ENCODE assay signal across 32 mouse cellular contexts in genomic region chr12:8546801-8547200, GRCm38 (mm10). TPM values are rescaled to one million over a fixed set of nuclear protein-coding genes. Genes with fewer than 3 reads are reported as not detected.
"Had no signal": no experiment of that assay in that cellular context is flagged by ENCODE, and none has a peak within 500 bp of the region (broad histone marks: within the 10 kb centered on the region; RNA-seq: fewer than 3 reads in every experiment).

No protein-coding gene starts in this region.

- H3K9me3 ChIP-seq: heart, embryonic 12.5 days; hindbrain, embryonic 10.5 days; hindbrain, embryonic 12.5 days; intestine, embryonic 15.5 days; kidney, embryonic 15.5 days; limb, embryonic 13.5 days; limb, embryonic 15.5 days; liver, embryonic 12.5 days had no signal

- H3K36me3 ChIP-seq: heart, embryonic 12.5 days; hindbrain, embryonic 10.5 days; hindbrain, embryonic 12.5 days; intestine, embryonic 15.5 days; kidney, embryonic 15.5 days; limb, embryonic 13.5 days; limb, embryonic 15.5 days; liver, embryonic 12.5 days had no signal

- H3K27ac ChIP-seq: gastrocnemius, adult 2 months; heart, adult 2 months; hindbrain, embryonic 10.5 days; hindbrain, embryonic 12.5 days; hindbrain, embryonic 14.5 days; intestine, embryonic 15.5 days; kidney, embryonic 15.5 days; kidney, postnatal 0 days; left cerebral cortex, adult 2 months; limb, embryonic 13.5 days; limb, embryonic 15.5 days; liver, embryonic 12.5 days; liver, embryonic 14.5 days had no signal

- H3K4me1 ChIP-seq: hindbrain, embryonic 12.5 days; intestine, embryonic 15.5 days; kidney, embryonic 15.5 days; limb, embryonic 13.5 days; limb, embryonic 15.5 days had no signal

- H3K4me3 ChIP-seq: gastrocnemius, adult 2 months; heart, adult 2 months; heart, embryonic 12.5 days; hindbrain, embryonic 10.5 days; hindbrain, embryonic 12.5 days; intestine, embryonic 15.5 days; kidney, embryonic 15.5 days; left cerebral cortex, adult 2 months; limb, embryonic 13.5 days; limb, embryonic 15.5 days; liver, embryonic 12.5 days had no signal

- H3K27me3 ChIP-seq: heart, embryonic 12.5 days; hindbrain, embryonic 12.5 days; intestine, embryonic 15.5 days; kidney, embryonic 15.5 days; limb, embryonic 13.5 days; limb, embryonic 15.5 days; liver, embryonic 12.5 days had no signal

RNA-seq across cellular contexts. Expression of gene Slc7a15, which starts 52.1 kb away (rescaled TPM):
- total RNA-seq: gastrocnemius, adult 2 months; gastrocnemius, postnatal 10 days; gastrocnemius, postnatal 25 days; gastrocnemius, postnatal 4 days; granulocyte monocyte progenitor cell, adult 5-6 weeks; heart, adult 2 months; heart, postnatal 14 days; heart, postnatal 4 days; layer of hippocampus, adult 18-20 months; layer of hippocampus, postnatal 10 days; layer of hippocampus, postnatal 25 days; left cerebral cortex, adult 2 months; left cerebral cortex, postnatal 10 days; left cerebral cortex, postnatal 25 days; left cerebral cortex, postnatal 4 days; liver, adult 2 months had no signal
- polyA plus RNA-seq: heart, adult 2 months; heart, embryonic 12.5 days; heart, embryonic 14.5 days; heart, embryonic 16.5 days; hindbrain, embryonic 10.5 days; hindbrain, embryonic 12.5 days; hindbrain, embryonic 14.5 days; hindbrain, embryonic 16.5 days; inflammation-experienced regulatory T-cells, adult 6 months; kidney, embryonic 15.5 days; limb, embryonic 11.5 days; limb, embryonic 13.5 days; limb, embryonic 15.5 days; liver, embryonic 12.5 days had no signal
